8 mouse cellular contexts compared by ENCODE assay signal in genomic region chr5:122132167-122133049, GRCm38 (mm10). TPM values are rescaled to one million over a fixed set of nuclear protein-coding genes. Genes with fewer than 3 reads are reported as not detected.
DNase-seq lines count a peak whose midpoint lies in the region; ATAC-seq and TF ChIP-seq lines count a peak whose summit lies in the region.

No protein-coding gene starts in this region.

- H3K4me2 ChIP-seq in embryonic facial prominence, embryonic 12.5 days (replicated peaks) = peak overlapping the region; percentile 73
- peak overlapping the region; percentile 83 for H3K4me2 ChIP-seq in intestine, embryonic 15.5 days (replicated peaks)
- H3K4me2 ChIP-seq in neural tube, embryonic 12.5 days (replicated peaks) = peak overlapping the region; percentile 73

- peak overlapping the region; percentile 69; the same call in 1 of the 2 replicates for H3K27ac ChIP-seq in layer of hippocampus, adult 2 months
- H3K27ac ChIP-seq in embryonic facial prominence, embryonic 12.5 days = no peak overlapping the region
- no peak overlapping the region for H3K27ac ChIP-seq in intestine, embryonic 15.5 days
- no peak overlapping the region for H3K27ac ChIP-seq in neural tube, embryonic 12.5 days

- no peak overlapping the region for H3K9ac ChIP-seq in embryonic facial prominence, embryonic 12.5 days
- H3K9ac ChIP-seq in intestine, embryonic 15.5 days = peak overlapping the region; percentile 31; the same call in 1 of the 2 replicates
- no peak overlapping the region for H3K9ac ChIP-seq in neural tube, embryonic 12.5 days

- ATAC-seq in embryonic facial prominence, embryonic 12.5 days (ENCODE audit: insufficient number of reproducible peaks, insufficient read depth, low FRiP score, low TSS enrichment) = no peak
- no peak for ATAC-seq in intestine, embryonic 15.5 days
- no peak for ATAC-seq in neural tube, embryonic 12.5 days (ENCODE audit: low FRiP score, low read depth)

- DNase-seq in layer of hippocampus, adult 2 months (ENCODE audit: low spot score in 2 of 2) = no peak
- DNase-seq in layer of hippocampus, adult 9-10 months (ENCODE audit: low spot score) = no peak
- no peak for DNase-seq in layer of hippocampus, adult 18-20 months (ENCODE audit: low spot score in 2 of 2)
- DNase-seq in left cerebral cortex, adult 9 months (ENCODE audit: low spot score in 2 of 2) = no peak
- no peak for DNase-seq in kidney, adult 8-10 months

- H3K4me3 ChIP-seq in layer of hippocampus, adult 2 months = peak overlapping the region; percentile 54
- peak overlapping the region; percentile 31 for H3K4me3 ChIP-seq in embryonic facial prominence, embryonic 12.5 days
- peak overlapping the region; percentile 38 for H3K4me3 ChIP-seq in intestine, embryonic 15.5 days (replicated peaks)
- peak overlapping the region; percentile 33 for H3K4me3 ChIP-seq in neural tube, embryonic 12.5 days

- peaks cover 5% of the 10 kb centered on the region; the same call in 1 of the 2 replicates for H3K27me3 ChIP-seq in embryonic facial prominence, embryonic 12.5 days
- no peaks in the 10 kb centered on the region for H3K27me3 ChIP-seq in intestine, embryonic 15.5 days (replicated peaks)
- peaks cover 2% of the 10 kb centered on the region; the same call in 1 of the 2 replicates for H3K27me3 ChIP-seq in neural tube, embryonic 12.5 days (replicated peaks)

- H3K9me3 ChIP-seq in embryonic facial prominence, embryonic 12.5 days = no peaks in the 10 kb centered on the region
- H3K9me3 ChIP-seq in intestine, embryonic 15.5 days = no peaks in the 10 kb centered on the region
- H3K9me3 ChIP-seq in neural tube, embryonic 12.5 days = no peaks in the 10 kb centered on the region

- no peak for TF ChIP-seq CTCF in layer of hippocampus, adult 2 months (conservative IDR thresholded peaks at IDR 0.05)

- H3K36me3 ChIP-seq in embryonic facial prominence, embryonic 12.5 days = no peaks in the 10 kb centered on the region
- H3K36me3 ChIP-seq in intestine, embryonic 15.5 days = no peaks in the 10 kb centered on the region
- H3K36me3 ChIP-seq in neural tube, embryonic 12.5 days = no peaks in the 10 kb centered on the region

- H3K4me1 ChIP-seq in embryonic facial prominence, embryonic 12.5 days = peaks cover 18% of the 10 kb centered on the region
- H3K4me1 ChIP-seq in intestine, embryonic 15.5 days (replicated peaks) = peaks cover 18% of the 10 kb centered on the region
- H3K4me1 ChIP-seq in neural tube, embryonic 12.5 days = peaks cover 16% of the 10 kb centered on the region

- WGBS in embryonic facial prominence, embryonic 12.5 days = 20% methylated on average over 26 of the region's 26 CpGs
- WGBS in intestine, embryonic 15.5 days = 19% methylated on average over 26 of the region's 26 CpGs
- 23% methylated on average over 26 of the region's 26 CpGs for WGBS in neural tube, embryonic 12.5 days

RNA-seq across cellular contexts. Expression of gene Ccdc63, which starts 8.2 kb away (rescaled TPM):
- 1 to 10 TPM in 1 of 2 experiments, under 1 TPM in 1; 0.39 to 1.2 TPM for total RNA-seq in layer of hippocampus, adult 2 months (2021)
- not detected in 2 replicates for polyA plus RNA-seq in embryonic facial prominence, embryonic 12.5 days (2016; fragmentation: Nextera tagmentation; extraction: Ambion mirVana)
- polyA plus RNA-seq in intestine, embryonic 15.5 days (2015; fragmentation: Nextera tagmentation; extraction: Ambion mirVana) = not detected in 2 replicates
- polyA plus RNA-seq in neural tube, embryonic 12.5 days (2016; fragmentation: Nextera tagmentation; extraction: Ambion mirVana) = not detected in 2 replicates
- total RNA-seq in layer of hippocampus, adult 18-20 months (2021) = 1 to 10 TPM in 1 of 2 experiments, under 1 TPM in 1; 0.68 to 1.0 TPM

RNA-seq across cellular contexts. Expression of gene Ppp1cc, which starts 25.7 kb away (rescaled TPM):
- 100 to 1,000 TPM; 223 to 228 TPM for total RNA-seq in layer of hippocampus, adult 2 months (2021)
- 307 and 312 TPM in 2 replicates for polyA plus RNA-seq in embryonic facial prominence, embryonic 12.5 days (2016; fragmentation: Nextera tagmentation; extraction: Ambion mirVana)
- 240 and 244 TPM in 2 replicates for polyA plus RNA-seq in intestine, embryonic 15.5 days (2015; fragmentation: Nextera tagmentation; extraction: Ambion mirVana)
- 306 and 318 TPM in 2 replicates for polyA plus RNA-seq in neural tube, embryonic 12.5 days (2016; fragmentation: Nextera tagmentation; extraction: Ambion mirVana)
- 100 to 1,000 TPM; 189 to 219 TPM for total RNA-seq in layer of hippocampus, adult 18-20 months (2021)

RNA-seq across cellular contexts. Expression of gene Myl2, which starts 31.7 kb away (rescaled TPM):
- under 1 TPM in 1 of 2 experiments, not detected in 1; 0.88 TPM for total RNA-seq in layer of hippocampus, adult 2 months (2021)
- polyA plus RNA-seq in embryonic facial prominence, embryonic 12.5 days (2016; fragmentation: Nextera tagmentation; extraction: Ambion mirVana) = 0.52 and 2.4 TPM in 2 replicates
- 0.45 and 0.62 TPM in 2 replicates for polyA plus RNA-seq in intestine, embryonic 15.5 days (2015; fragmentation: Nextera tagmentation; extraction: Ambion mirVana)
- 0.80 and 6.0 TPM in 2 replicates for polyA plus RNA-seq in neural tube, embryonic 12.5 days (2016; fragmentation: Nextera tagmentation; extraction: Ambion mirVana)
- 1 to 10 TPM; 1.1 to 2.2 TPM for total RNA-seq in layer of hippocampus, adult 18-20 months (2021)
